Mouse (Mus musculus) ovary, postnatal 14 days (tissue): Measurements from ENCODE around the gene Cdadc1.

ENCODE experiments used
- DNase-seq: peaks from one replicate; pipeline ENCODE4 v3.0.0; 2022; ENCODE audit warnings: low spot score

Cdadc1 gene

DNA sequence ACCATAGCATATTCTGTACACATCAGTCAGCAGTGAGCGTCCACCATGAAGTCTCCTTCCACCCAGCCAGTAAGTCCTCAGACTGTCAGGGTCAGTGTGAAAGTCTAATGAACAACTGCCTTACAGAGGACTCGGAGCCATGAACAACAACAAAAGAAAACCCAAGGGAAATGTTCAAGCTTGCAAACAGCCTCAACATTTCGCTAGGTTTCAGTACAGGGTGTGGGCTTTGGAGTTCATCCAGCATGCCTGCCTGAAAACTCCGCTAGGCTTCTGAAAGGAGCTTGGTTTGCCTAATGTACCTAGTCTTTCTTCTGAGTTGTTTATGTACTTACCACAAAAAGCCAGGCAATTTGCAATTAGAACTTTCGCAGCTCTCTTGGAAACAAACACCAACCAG lies 53.8 kb downstream of the Cdadc1 start:
- no peak for DNase-seq

DNA sequence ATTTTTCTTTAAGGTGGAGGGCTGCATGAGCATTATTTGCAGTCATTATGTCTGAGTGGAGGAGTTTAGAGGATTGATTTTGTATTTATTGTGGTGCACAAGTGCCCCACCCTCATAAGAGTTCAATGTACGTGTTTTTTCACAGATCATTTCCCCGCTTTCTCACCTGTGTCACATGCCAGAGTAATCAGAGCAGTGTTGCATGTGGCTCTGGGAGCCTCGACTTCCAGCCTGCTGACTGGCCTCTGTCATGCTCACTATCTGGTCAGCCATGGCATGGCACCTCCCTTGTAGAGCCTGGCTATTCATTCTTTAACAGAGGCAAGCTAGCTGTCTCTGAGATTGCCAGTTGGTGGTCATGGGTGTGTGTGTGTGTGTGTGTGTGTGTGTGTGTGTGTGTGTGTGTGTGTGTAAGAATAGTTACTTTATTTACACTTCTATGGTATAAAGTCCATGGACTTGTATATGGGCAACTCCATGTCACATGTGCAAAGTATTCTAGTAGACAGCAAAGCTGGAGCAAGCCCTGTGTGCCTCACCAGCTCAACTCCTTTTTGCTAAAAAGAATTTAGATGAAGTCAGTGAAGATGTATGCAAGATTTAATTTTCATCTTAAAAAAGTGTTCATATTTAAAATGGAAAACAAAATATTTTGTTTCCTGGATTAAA lies 54.5 kb downstream of the Cdadc1 start:
- DNase-seq, result no peak

DNA sequence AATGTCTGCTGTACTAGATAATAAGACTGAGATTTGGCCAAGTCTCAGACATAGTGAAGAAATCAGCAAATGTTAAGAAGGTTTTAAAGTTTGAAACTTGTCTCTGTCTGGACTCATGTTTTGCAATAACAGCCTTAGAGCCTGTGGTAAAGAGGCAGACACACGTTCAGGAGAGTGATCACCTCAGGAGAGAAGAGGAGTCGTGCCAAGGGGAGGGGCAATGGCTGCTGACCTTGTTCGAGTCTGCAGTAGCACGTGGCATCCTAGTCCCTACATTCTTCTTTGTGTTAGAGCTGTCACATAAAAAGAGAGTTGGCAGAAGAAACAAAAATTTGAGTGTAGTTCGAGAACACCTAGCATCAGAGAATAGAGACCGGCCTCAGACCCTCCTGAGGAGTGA lies 57.0 kb downstream of the Cdadc1 start:
- DNase-seq, result no peak

DNA sequence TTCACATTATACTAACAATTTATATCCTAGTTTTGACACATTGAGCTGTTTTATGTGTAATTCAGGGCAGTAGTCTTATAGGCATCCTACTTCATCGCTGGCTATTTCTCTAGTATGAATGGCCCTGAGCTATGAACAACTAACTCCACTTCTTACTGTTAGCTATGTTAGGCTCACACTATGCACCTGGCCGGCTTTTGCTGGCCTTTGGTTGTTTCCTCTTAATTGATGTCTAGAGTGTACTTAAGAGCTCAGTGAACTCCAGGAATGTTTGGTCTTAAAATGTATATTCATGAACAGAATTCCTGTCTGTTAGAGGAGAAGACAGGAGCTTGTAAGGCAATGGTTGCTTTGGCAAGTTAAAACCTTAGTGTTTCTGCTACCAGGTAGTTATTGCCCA lies 57.5 kb downstream of the Cdadc1 start:
- DNase-seq, result no peak

DNA sequence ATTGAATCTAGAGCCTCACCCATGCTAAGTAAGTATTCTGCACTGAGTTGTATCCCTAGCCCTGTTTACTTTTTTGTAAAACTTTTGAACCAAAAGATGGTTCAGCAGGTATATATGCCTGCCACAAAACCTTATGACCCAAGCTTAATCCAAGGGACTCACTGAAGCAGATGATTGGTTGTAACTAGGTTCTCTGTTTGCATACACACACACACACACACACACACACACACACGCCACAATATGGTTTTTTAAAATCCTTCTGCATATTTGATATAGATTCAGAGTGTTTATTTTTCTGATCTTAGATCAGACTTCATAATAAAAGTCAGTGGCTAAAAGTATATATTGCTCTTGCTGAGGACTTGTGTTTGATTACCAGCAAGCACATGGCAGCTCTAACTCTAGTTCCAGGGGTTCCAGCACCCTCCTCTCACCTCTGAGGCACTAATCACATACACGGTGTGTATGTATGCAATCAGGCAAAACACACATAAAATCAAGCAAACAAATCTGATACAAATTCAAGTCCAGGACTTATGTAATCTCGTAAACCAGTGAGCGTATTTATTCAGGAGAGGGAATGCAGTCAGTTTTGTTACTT lies 59.8 kb downstream of the Cdadc1 start:
- DNase-seq, result no peak

GRCm38 (mm10) chr14:59533908-59534307 lies 63.9 kb downstream of the Cdadc1 start:
- DNase-seq, result no peak

DNA sequence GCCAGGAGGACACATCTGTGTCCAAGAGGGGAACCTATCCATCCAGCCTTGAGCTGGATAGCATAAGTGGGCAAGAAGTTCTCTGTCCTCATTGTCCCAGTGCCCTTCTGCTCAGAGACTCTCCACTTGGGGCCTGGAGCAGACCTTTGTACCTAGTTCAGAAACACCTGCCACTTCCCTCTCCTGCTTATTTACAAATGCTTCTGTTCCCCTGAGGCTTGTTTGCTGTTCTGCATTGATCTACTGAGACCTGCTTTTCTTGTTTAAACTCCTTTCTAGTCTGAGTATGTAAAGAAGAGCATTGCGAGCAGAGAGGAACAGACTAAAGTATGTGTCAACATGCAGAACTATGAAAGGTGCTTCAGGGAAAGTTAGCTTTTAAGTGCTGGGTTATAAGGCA lies 64.8 kb downstream of the Cdadc1 start:
- DNase-seq, result no peak

- DNase-seq, result no peak
Measured at GRCm38 (mm10) chr14:59530801-59531200, 67.0 kb downstream of the Cdadc1 start.

- DNase-seq, result no peak
Measured at GRCm38 (mm10) chr14:59525843-59526242, 71.9 kb downstream of the Cdadc1 start.

- no peak for DNase-seq
Measured at GRCm38 (mm10) chr14:59513922-59514444, 83.8 kb downstream of the Cdadc1 start.
